Comparison of ENCODE assay signal across 8 mouse cellular contexts in genomic region chr16:18234671-18235388, GRCm38 (mm10). TPM values are rescaled to one million over a fixed set of nuclear protein-coding genes. Genes with fewer than 3 reads are reported as not detected.
DNase-seq lines count a peak whose midpoint lies in the region; ATAC-seq and TF ChIP-seq lines count a peak whose summit lies in the region.

TSS of gene Zdhhc8 (minus strand) at chr16:18235136.

- H3K4me2 ChIP-seq in forebrain, embryonic 15.5 days (replicated peaks), result peak within 1 kb of the TSS; percentile 74
- peak within 1 kb of the TSS; percentile 83 for H3K4me2 ChIP-seq in lung, embryonic 14.5 days

- under 1% methylated on average over 64 of the region's 79 CpGs for WGBS in forebrain, embryonic 15.5 days
- WGBS in lung, embryonic 14.5 days, result under 1% methylated on average over 54 of the region's 79 CpGs

- peak; percentile 89 for ATAC-seq in forebrain, embryonic 15.5 days (replicated peaks)
- ATAC-seq in lung, embryonic 14.5 days (ENCODE audit: insufficient read depth), result peak; percentile 80
- peak; percentile 27; the same call in 1 of the 2 replicates for ATAC-seq in neutrophil, adult 5-6 weeks (ENCODE audit: extremely low read depth, insufficient number of reproducible peaks, low FRiP score, poor library complexity, severe bottlenecking)

- H3K27me3 ChIP-seq in E14TG2a.4 (ENCODE audit: insufficient read depth, low read length), result peaks cover 24% of the 10 kb centered on the region
- H3K27me3 ChIP-seq in forebrain, embryonic 15.5 days, result no peaks in the 10 kb centered on the region
- no peaks in the 10 kb centered on the region for H3K27me3 ChIP-seq in lung, embryonic 14.5 days (ENCODE audit: insufficient read depth, low read length)

- H3K9ac ChIP-seq in forebrain, embryonic 15.5 days (replicated peaks), result peak within 1 kb of the TSS; percentile 90
- H3K9ac ChIP-seq in lung, embryonic 14.5 days, result peak within 1 kb of the TSS; percentile 86

- H3K9me3 ChIP-seq in E14TG2a.4 (ENCODE audit: low read length), result no peaks in the 10 kb centered on the region
- no peaks in the 10 kb centered on the region for H3K9me3 ChIP-seq in forebrain, embryonic 15.5 days
- H3K9me3 ChIP-seq in lung, embryonic 14.5 days (ENCODE audit: low read depth, low read length), result no peaks in the 10 kb centered on the region

- H3K36me3 ChIP-seq in E14TG2a.4 (ENCODE audit: insufficient read depth, low read length), result peaks cover 40% of the 10 kb centered on the region
- H3K36me3 ChIP-seq in forebrain, embryonic 15.5 days, result peaks cover 21% of the 10 kb centered on the region
- H3K36me3 ChIP-seq in lung, embryonic 14.5 days (ENCODE audit: insufficient read depth), result peaks cover 20% of the 10 kb centered on the region

- DNase-seq in brain, embryonic 18.5 days (ENCODE audit: low read depth, low spot score), result peak; percentile 68
- peak; percentile 47 to 79 for DNase-seq in heart, postnatal 36 days
- DNase-seq in layer of hippocampus, adult 2 months (ENCODE audit: low spot score in 2 of 2), result peak; percentile 77 to 80
- peak; percentile 88 for DNase-seq in lung, embryonic 14.5 days
- peak; percentile 36 to 59 for DNase-seq in thymus, postnatal 10 days (ENCODE audit: low spot score in 2 of 2)

- H3K4me1 ChIP-seq in E14TG2a.4 (replicated peaks; ENCODE audit: low read depth, low read length), result peaks cover 51% of the 10 kb centered on the region
- peaks cover 44% of the 10 kb centered on the region for H3K4me1 ChIP-seq in forebrain, embryonic 15.5 days
- H3K4me1 ChIP-seq in lung, embryonic 14.5 days (ENCODE audit: insufficient read depth), result peaks cover 6% of the 10 kb centered on the region; the same call in 1 of the 2 replicates

- peak within 1 kb of the TSS; percentile 88 for H3K27ac ChIP-seq in forebrain, embryonic 15.5 days (replicated peaks)
- peak within 1 kb of the TSS; percentile 98 for H3K27ac ChIP-seq in layer of hippocampus, adult 2 months
- peak within 1 kb of the TSS; percentile 89 for H3K27ac ChIP-seq in lung, embryonic 14.5 days (ENCODE audit: low read depth)

- TF ChIP-seq CTCF in E14TG2a.4 (conservative IDR thresholded peaks at IDR 0.05; ENCODE audit: low read length), result no peak
- peak; percentile 13; the same call in 1 of the 2 replicates for TF ChIP-seq CTCF in layer of hippocampus, adult 2 months (conservative IDR thresholded peaks at IDR 0.05)
- no peak for TF ChIP-seq CTCF in lung, embryonic 14.5 days (IDR thresholded peaks at IDR 0.05; ENCODE audit: low read depth)

- H3K4me3 ChIP-seq in E14TG2a.4 (replicated peaks; ENCODE audit: low read length), result peak within 1 kb of the TSS; percentile 79
- peak within 1 kb of the TSS; percentile 96 for H3K4me3 ChIP-seq in forebrain, embryonic 15.5 days
- peak within 1 kb of the TSS; percentile 89 for H3K4me3 ChIP-seq in layer of hippocampus, adult 2 months
- peak within 1 kb of the TSS; percentile 83 for H3K4me3 ChIP-seq in lung, embryonic 14.5 days (ENCODE audit: low read depth, low read length)

- intact Hi-C loops in heart, postnatal 36 days (cut with DNase I), result loop anchor here (1.0 kb wide), 1 partner anchor 13 kb away; the partner anchor contains the start of genes Ranbp1 and Trmt2a

RNA-seq across cellular contexts. Expression of gene Zdhhc8, which starts in this region (rescaled TPM):
- 17.9 and 18.9 TPM in 2 replicates for polyA plus RNA-seq in forebrain, embryonic 15.5 days (2015; fragmentation: Nextera tagmentation; extraction: Ambion mirVana)
- 10 to 100 TPM; 19.7 to 21.5 TPM for total RNA-seq in heart, postnatal 36 days (2021)
- total RNA-seq in layer of hippocampus, adult 2 months (2021), result 10 to 100 TPM; 72.0 to 84.1 TPM
- polyA plus RNA-seq in lung, embryonic 14.5 days (2014; fragmentation: Nextera tagmentation; extraction: Ambion mirVana), result 22.0 and 23.8 TPM in 2 replicates
- 9.3 and 14.0 TPM in 2 replicates for total RNA-seq in neutrophil, adult 5-6 weeks (2017)

Comparison
In these comparisons a context has a peak if more than half of its experiments do, and no peak if none do; other contexts are left out.
1. Peak in every context shown above with its lines: DNase-seq, ATAC-seq, H3K4me3 ChIP-seq and H3K27ac ChIP-seq.
2. ATAC-seq: peak in every context shown above with its lines; median percentile 89 in forebrain, embryonic 15.5 days; 80 in lung, embryonic 14.5 days; 27 in neutrophil, adult 5-6 weeks.